In the genomic region with DNA sequence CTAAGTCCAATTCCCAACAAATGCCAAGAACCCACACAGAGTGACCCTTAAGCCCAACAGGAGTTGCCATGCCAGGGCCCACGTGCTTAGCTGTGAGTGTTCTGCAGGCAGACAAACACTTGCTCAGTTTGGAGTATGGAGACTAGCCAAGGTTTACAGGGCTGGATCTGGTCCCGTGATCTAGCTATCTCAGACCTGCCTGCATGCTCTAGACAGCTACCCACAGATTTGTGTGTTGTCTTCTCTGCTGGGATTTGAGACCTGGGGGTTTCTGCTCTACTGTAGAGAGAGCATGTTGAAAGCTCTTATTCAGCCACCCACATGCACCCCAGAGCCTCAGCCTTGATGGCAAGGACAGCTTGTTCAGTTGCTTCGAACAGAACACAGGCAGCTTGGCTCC, we compare ENCODE assay signal across 11 mouse cellular contexts. TPM values are rescaled to one million over a fixed set of nuclear protein-coding genes. Genes with fewer than 3 reads are reported as not detected.
DNase-seq lines count a peak whose midpoint lies in the region; ATAC-seq lines count a peak whose summit lies in the region.
"Had no signal": no experiment of that assay in that cellular context is flagged by ENCODE, and none has a peak within 500 bp of the region (broad histone marks: within the 10 kb centered on the region; RNA-seq: fewer than 3 reads in every experiment).

No protein-coding gene starts in this region.

- H3K27me3 ChIP-seq in liver, embryonic 16.5 days (ENCODE audit: control insufficient read depth, insufficient read depth, low read depth, low read length): no peaks in the 10 kb centered on the region
- H3K27me3 ChIP-seq: CH12.LX; neural tube, embryonic 12.5 days had no signal

- peak; percentile 62 to 76 for DNase-seq in cerebellum, postnatal 14 days
- no peak for DNase-seq in cerebellum, adult 11-12 months
- DNase-seq in liver: no peak
- peak; percentile 51 for DNase-seq in heart, postnatal 4 days
- DNase-seq in lung, postnatal 36 days: peak; percentile 88
- DNase-seq in urinary bladder, adult 2 months (ENCODE audit: low spot score): no peak
- DNase-seq in thymus, adult 18-20 months: no peak

- no peaks in the 10 kb centered on the region for H3K4me1 ChIP-seq in liver, embryonic 16.5 days (ENCODE audit: control insufficient read depth, low read depth, low read length)

- no peak overlapping the region for H3K4me3 ChIP-seq in liver, embryonic 16.5 days (ENCODE audit: low read depth, low read length)
- H3K4me3 ChIP-seq: neural tube, embryonic 12.5 days had no signal

- H3K9ac ChIP-seq in liver, embryonic 16.5 days (ENCODE audit: low read depth, low read length): no peak overlapping the region
- H3K9ac ChIP-seq: neural tube, embryonic 12.5 days had no signal

- H3K36me3 ChIP-seq in liver, embryonic 16.5 days (ENCODE audit: control insufficient read depth, insufficient read depth): no peaks in the 10 kb centered on the region
- H3K36me3 ChIP-seq: neural tube, embryonic 12.5 days had no signal

- no peaks in the 10 kb centered on the region for H3K9me3 ChIP-seq in liver, embryonic 16.5 days (replicated peaks; ENCODE audit: control insufficient read depth, low read length)
- H3K9me3 ChIP-seq: neural tube, embryonic 12.5 days had no signal

- ATAC-seq in liver, embryonic 16.5 days (ENCODE audit: low read depth): peak; percentile 37; the same call in 1 of the 2 replicates

- no peak overlapping the region for H3K27ac ChIP-seq in liver, embryonic 16.5 days (ENCODE audit: low read length)
- H3K27ac ChIP-seq: kidney, postnatal 0 days; neural tube, embryonic 12.5 days had no signal

- H3K4me2 ChIP-seq in liver, embryonic 16.5 days (ENCODE audit: low read depth, low read length): no peak overlapping the region
- H3K4me2 ChIP-seq: neural tube, embryonic 12.5 days had no signal

- WGBS in liver, embryonic 16.5 days (ENCODE audit: insufficient replicate concordance): 45% methylated on average over 3 of the region's 3 CpGs

RNA-seq across cellular contexts. Expression of a gene that starts 45.3 kb away (rescaled TPM):
- polyA plus RNA-seq in liver, embryonic 16.5 days (2015; fragmentation: Nextera tagmentation; extraction: Ambion mirVana): 6.1 and 7.1 TPM in 2 replicates
- 100 to 1,000 TPM; 124 to 128 TPM for total RNA-seq in heart, postnatal 4 days (2021)
- 189 and 223 TPM in 2 replicates for polyA plus RNA-seq in urinary bladder, adult 2 months (2012; rRNA removed)

Comparison
In these comparisons a context has a peak if more than half of its experiments do, and no peak if none do; other contexts are left out.
1. DNase-seq: peak in cerebellum, postnatal 14 days (2 of 2), heart, postnatal 4 days (single experiment) and lung, postnatal 36 days (single experiment); none in cerebellum, adult 11-12 months (single experiment), liver (single experiment), urinary bladder, adult 2 months (single experiment) and thymus, adult 18-20 months (0 of 2).
2. RNA of a gene that starts 45.3 kb away (polyA plus RNA-seq): 189 to 223 TPM in urinary bladder, adult 2 months; 6.1 to 7.1 TPM in liver, embryonic 16.5 days; every median in the first group is over 10 times any median in the second.